Mouse (Mus musculus) lung, postnatal 0 days (tissue): ENCODE measurements around the gene Derl2.

ENCODE experiments used
- CTCF ChIP-seq: IDR thresholded peaks from 2 replicates; pipeline ENCODE4 v1.5.1; 2016; ENCODE audit warnings: antibody characterized with exemption, mild to moderate bottlenecking
- EP300 ChIP-seq: IDR thresholded peaks from 2 replicates; pipeline ENCODE4 v1.6.1; 2016; ENCODE audit warnings: antibody characterized with exemption, mild to moderate bottlenecking, control low read depth

GRCm38 (mm10) chr11:71032070-71032469 lies 12.4 kb upstream of the Derl2 start:
- no peak for TF ChIP-seq CTCF
- TF ChIP-seq EP300 = no peak
